Mouse (Mus musculus): ENCODE measurements around the gene Gm10681.

DNA sequence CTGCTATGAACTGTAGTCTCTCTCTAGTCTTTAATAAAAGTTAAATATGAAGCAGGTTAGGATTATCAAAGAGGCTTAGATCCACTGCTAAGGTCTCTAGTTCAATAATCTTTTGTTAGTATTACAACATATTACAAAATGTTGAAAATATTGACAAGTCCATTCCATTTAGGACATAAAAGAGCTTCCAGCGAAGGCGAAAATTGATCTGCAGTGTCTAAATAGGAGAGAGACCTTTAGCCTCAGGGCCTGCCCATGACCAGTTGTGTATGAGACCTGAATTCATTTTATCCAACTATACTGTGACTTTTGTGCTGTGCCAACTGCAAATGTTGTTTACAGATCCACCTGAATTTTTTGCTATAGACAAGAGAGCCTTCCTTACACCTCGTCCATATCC, 41.0 kb upstream of the Gm10681 start:
- TF ChIP-seq POLR2A (IDR thresholded peaks at IDR 0.05; ENCODE audit: control insufficient read depth, extremely low read depth, insufficient read depth, low read length, poor library complexity) (no peak), CTCF (IDR thresholded peaks at IDR 0.05; ENCODE audit: borderline replicate concordance, control insufficient read depth, extremely low read depth, insufficient read depth, low read length, poor library complexity) (no peak)
